Mouse (Mus musculus) erythroblast, embryonic 14.5 days (primary cell): Measurements from ENCODE around the gene Pgpep1. TPM values are rescaled to one million over a fixed set of nuclear protein-coding genes. Genes with fewer than 3 reads are reported as not detected.

Experiments
- H3K27me3 ChIP-seq: 2 replicates; pipeline ENCODE4 v1.6.1; 2012; ENCODE audit warnings: inconsistent platforms; ENCODE audit not compliant: control insufficient read depth
- H3K36me3 ChIP-seq: 2 replicates; pipeline ENCODE4 v1.6.1; 2012; ENCODE audit warnings: mild to moderate bottlenecking, inconsistent platforms; ENCODE audit not compliant: control insufficient read depth
- H3K4me1 ChIP-seq: 2 replicates; pipeline ENCODE4 v1.6.1; 2012; ENCODE audit warnings: inconsistent platforms; ENCODE audit not compliant: control insufficient read depth
- H3K4me3 ChIP-seq: replicated peaks from 2 replicates; pipeline ENCODE3; 2012; ENCODE audit warnings: moderate library complexity, mild to moderate bottlenecking, inconsistent platforms
- H3K9me3 ChIP-seq: 2 replicates; pipeline ENCODE4 v1.6.1; 2012; ENCODE audit warnings: low read length, inconsistent platforms, mixed read lengths; ENCODE audit not compliant: control insufficient read depth
- GATA1 ChIP-seq: IDR thresholded peaks from 2 replicates; pipeline ENCODE4 v1.6.1; 2012; ENCODE audit warnings: low read length, inconsistent platforms, mixed read lengths
- TAL1 ChIP-seq: IDR thresholded peaks from 3 replicates; pipeline ENCODE4 v1.6.1; 2012; ENCODE audit warnings: low read length, inconsistent platforms, mixed read lengths
- polyA plus RNA-seq: library from polyadenylated mRNA; stranded (reverse); fragments of >175 nt; gene quantifications from 2 replicates; pipeline ENCODE4 v1.2.3, GENCODE M21; 2012

The Pgpep1 gene
- polyA plus RNA-seq, 1 experiment, result 0.29 TPM

GRCm38 (mm10) chr8:70680039-70680438, 19.9 kb upstream of the Pgpep1 start:
- Histone ChIP-seq H3K36me3 (peaks cover 54% of the 10 kb centered on the region), H3K4me3 (no peak overlapping the region), H3K4me1 (peaks cover 72% of the 10 kb centered on the region), H3K9me3 (peaks cover 7% of the 10 kb centered on the region), H3K27me3 (peaks cover 12% of the 10 kb centered on the region)
- TF ChIP-seq GATA1 (no peak), TAL1 (no peak)

GRCm38 (mm10) chr8:70679404-70679803, 19.2 kb upstream of the Pgpep1 start:
- no peak overlapping the region for H3K4me3 ChIP-seq
- H3K36me3 ChIP-seq, result peaks cover 57% of the 10 kb centered on the region
- peaks cover 10% of the 10 kb centered on the region for H3K27me3 ChIP-seq
- H3K9me3 ChIP-seq, result peaks cover 7% of the 10 kb centered on the region
- H3K4me1 ChIP-seq, result peaks cover 78% of the 10 kb centered on the region
- TF ChIP-seq TAL1 (no peak), GATA1 (no peak)

- H3K36me3 ChIP-seq, result peaks cover 60% of the 10 kb centered on the region
- H3K4me1 ChIP-seq, result peaks cover 85% of the 10 kb centered on the region
- peaks cover 3% of the 10 kb centered on the region; the same call in 1 of the 2 replicates for H3K27me3 ChIP-seq
- TF ChIP-seq GATA1 (no peak), TAL1 (no peak)
- no peak overlapping the region for H3K4me3 ChIP-seq
- peaks cover 7% of the 10 kb centered on the region for H3K9me3 ChIP-seq
Observed at GRCm38 (mm10) chr8:70678679-70679078, 18.5 kb upstream of the Pgpep1 start.

GRCm38 (mm10) chr8:70677451-70678080, 17.4 kb upstream of the Pgpep1 start:
- Histone ChIP-seq H3K4me1 (peaks cover 89% of the 10 kb centered on the region), H3K36me3 (peaks cover 60% of the 10 kb centered on the region)

GRCm38 (mm10) chr8:70675336-70675735, 15.1 kb upstream of the Pgpep1 start:
- peaks cover 82% of the 10 kb centered on the region for H3K4me1 ChIP-seq

More at GRCm38 (mm10) chr8:70677451-70678080, 17.4 kb upstream of the Pgpep1 start:
- Histone ChIP-seq H3K27me3 (no peaks in the 10 kb centered on the region; the same call in 1 of the 2 replicates), H3K9me3 (peaks cover 7% of the 10 kb centered on the region), H3K4me3 (peak overlapping the region; percentile 28)
- TF ChIP-seq GATA1 (no peak), TAL1 (no peak)

GRCm38 (mm10) chr8:70674716-70675115, 14.5 kb upstream of the Pgpep1 start:
- no peak for TF ChIP-seq TAL1
- TF ChIP-seq GATA1, result no peak
- H3K4me3 ChIP-seq, result peak overlapping the region; percentile 86
- peaks cover 7% of the 10 kb centered on the region for H3K9me3 ChIP-seq
- H3K36me3 ChIP-seq, result peaks cover 51% of the 10 kb centered on the region
- H3K27me3 ChIP-seq, result no peaks in the 10 kb centered on the region
- peaks cover 76% of the 10 kb centered on the region for H3K4me1 ChIP-seq

More at GRCm38 (mm10) chr8:70675336-70675735, 15.1 kb upstream of the Pgpep1 start:
- Histone ChIP-seq H3K36me3 (peaks cover 57% of the 10 kb centered on the region), H3K27me3 (no peaks in the 10 kb centered on the region), H3K9me3 (peaks cover 7% of the 10 kb centered on the region), H3K4me3 (no peak overlapping the region)
- TF ChIP-seq GATA1, result no peak
- TF ChIP-seq TAL1, result no peak

GRCm38 (mm10) chr8:70674109-70674508, 13.9 kb upstream of the Pgpep1 start:
- H3K27me3 ChIP-seq, result no peaks in the 10 kb centered on the region
- H3K9me3 ChIP-seq, result peaks cover 7% of the 10 kb centered on the region
- peak overlapping the region; percentile 86 for H3K4me3 ChIP-seq
- H3K4me1 ChIP-seq, result peaks cover 70% of the 10 kb centered on the region
- peaks cover 45% of the 10 kb centered on the region for H3K36me3 ChIP-seq
- no peak for TF ChIP-seq GATA1
- TF ChIP-seq TAL1, result no peak

GRCm38 (mm10) chr8:70673079-70673856, 13.1 kb upstream of the Pgpep1 start, which contains the start of gene Lsm4:
Gene Lsm4 (plus strand): TSS chr8:70673248.
- Histone ChIP-seq H3K4me3 (peak within 1 kb of the TSS; percentile 86), H3K4me1 (peaks cover 61% of the 10 kb centered on the region)

More at GRCm38 (mm10) chr8:70673079-70673856, 13.1 kb upstream of the Pgpep1 start, which contains the start of gene Lsm4:
- peaks cover 36% of the 10 kb centered on the region for H3K36me3 ChIP-seq
- TF ChIP-seq TAL1 (no peak), GATA1 (peak; percentile 78)
- no peaks in the 10 kb centered on the region for H3K27me3 ChIP-seq
- H3K9me3 ChIP-seq, result peaks cover 6% of the 10 kb centered on the region
